Mouse (Mus musculus) testis, adult 2 months (tissue): ENCODE results near the gene Rtbdn. TPM values are rescaled to one million over a fixed set of nuclear protein-coding genes. Genes with fewer than 3 reads are reported as not detected.
A peak's percentile ranks its signal among the peaks of the same experiment; 100 is the strongest.

Experiments used
- H3K27ac ChIP-seq: fragments of 200-500 bp; 2 replicates; pipeline ENCODE4 v1.5.1; 2012; ENCODE audit warnings: low read depth, low read length; ENCODE audit not compliant: control insufficient read depth, insufficient read depth
- H3K27me3 ChIP-seq: fragments of 200-500 bp; 2 replicates; pipeline ENCODE4 v1.6.1; 2012; ENCODE audit warnings: mild to moderate bottlenecking, low read length, moderate library complexity; ENCODE audit not compliant: control insufficient read depth, insufficient read depth
- H3K36me3 ChIP-seq: fragments of 200-500 bp; 2 replicates; pipeline ENCODE4 v1.6.1; 2012; ENCODE audit warnings: mild to moderate bottlenecking, low read length; ENCODE audit not compliant: control insufficient read depth, insufficient read depth
- H3K4me1 ChIP-seq: fragments of 200-500 bp; 2 replicates; pipeline ENCODE4 v1.6.1; 2012; ENCODE audit warnings: low read length; ENCODE audit not compliant: control insufficient read depth, insufficient read depth
- H3K4me3 ChIP-seq: fragments of 200-500 bp; 2 replicates; pipeline ENCODE4 v1.5.1; 2012; ENCODE audit warnings: low read depth, mild to moderate bottlenecking, low read length, moderate library complexity, mixed read lengths; ENCODE audit not compliant: control insufficient read depth
- CTCF ChIP-seq: fragments of 200-500 bp; IDR thresholded peaks from 2 replicates; pipeline ENCODE4 v1.5.1; 2012; ENCODE audit warnings: low read depth, mild to moderate bottlenecking, inconsistent platforms, low read length, moderate library complexity; ENCODE audit not compliant: control insufficient read depth, insufficient read depth, insufficient replicate concordance
- POLR2A ChIP-seq: fragments of 200-500 bp; IDR thresholded peaks from 2 replicates; pipeline ENCODE4 v1.6.1; 2012; ENCODE audit warnings: low read depth, mild to moderate bottlenecking, inconsistent platforms, low read length, moderate library complexity; ENCODE audit not compliant: control insufficient read depth
- polyA plus RNA-seq: library from polyadenylated mRNA; depleted of rRNA; stranded (reverse); fragments of >200 nt; gene quantifications from 2 replicates; pipeline ENCODE4 v1.2.3, GENCODE M21; 2012

Rtbdn gene
- polyA plus RNA-seq, 1 experiment, result 0.32 TPM

DNA sequence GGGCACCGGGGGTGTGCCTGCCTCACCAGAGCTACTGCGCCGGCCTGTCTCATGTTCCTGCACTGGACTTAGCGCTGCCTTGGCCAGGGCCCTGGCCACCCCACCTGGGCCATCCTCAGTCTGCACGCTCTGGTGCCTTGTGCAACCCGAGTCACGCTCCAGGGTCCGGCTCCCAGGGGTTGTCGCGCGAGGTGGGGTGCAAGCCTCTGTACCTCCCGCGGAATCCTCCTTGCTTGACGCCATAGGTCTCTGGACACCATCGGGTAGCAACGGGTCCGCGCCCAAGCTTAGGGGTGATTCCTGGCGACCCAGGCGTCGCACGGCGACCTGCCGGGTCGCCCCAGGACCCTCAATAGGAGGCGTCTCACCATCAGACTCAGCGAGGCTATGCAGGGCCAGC lies 34.4 kb upstream of the Rtbdn start:
- no peak overlapping the region for H3K4me3 ChIP-seq
- H3K36me3 ChIP-seq, result no peaks in the 10 kb centered on the region
- TF ChIP-seq POLR2A, result no peak
- no peak for TF ChIP-seq CTCF
- H3K27ac ChIP-seq, result no peak overlapping the region
- peaks cover 23% of the 10 kb centered on the region for H3K4me1 ChIP-seq
- H3K27me3 ChIP-seq, result no peaks in the 10 kb centered on the region; the same call in 1 of the 2 replicates

DNA sequence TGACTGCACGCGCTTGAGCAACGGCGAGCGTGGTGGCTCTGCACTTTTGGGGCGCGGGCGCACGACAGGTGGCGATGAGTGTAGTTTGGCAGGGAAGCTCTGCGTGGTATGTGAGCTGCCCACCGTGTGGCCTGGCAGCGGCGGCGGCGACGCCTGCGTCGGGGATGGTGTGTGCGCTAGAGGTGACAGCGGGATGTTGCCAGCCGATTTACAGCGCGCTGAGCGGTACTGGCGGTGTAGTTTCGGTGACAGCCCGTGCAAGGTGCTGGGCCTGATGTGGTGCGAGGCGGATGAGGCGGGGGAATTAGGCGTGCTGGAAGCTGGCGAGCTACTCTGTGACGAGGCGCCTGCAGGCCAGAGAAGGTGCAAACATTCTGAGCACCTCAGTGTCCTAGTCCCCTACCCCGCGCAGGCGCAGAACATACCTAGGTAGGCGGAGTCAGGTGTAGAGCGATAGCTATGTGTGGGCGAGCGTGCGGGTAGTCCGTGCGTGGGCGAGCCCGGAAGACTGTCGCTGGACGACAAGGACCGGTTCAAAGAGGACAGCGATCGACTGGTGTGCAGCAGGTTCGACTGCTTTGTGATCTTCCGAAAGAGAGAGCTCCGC lies 33.8 kb upstream of the Rtbdn start:
- H3K27ac ChIP-seq, result no peak overlapping the region
- H3K36me3 ChIP-seq, result no peaks in the 10 kb centered on the region
- H3K27me3 ChIP-seq, result no peaks in the 10 kb centered on the region; the same call in 1 of the 2 replicates
- H3K4me1 ChIP-seq, result peaks cover 23% of the 10 kb centered on the region
- H3K4me3 ChIP-seq, result peak overlapping the region; percentile 77
- TF ChIP-seq CTCF (no peak), POLR2A (no peak)

DNA sequence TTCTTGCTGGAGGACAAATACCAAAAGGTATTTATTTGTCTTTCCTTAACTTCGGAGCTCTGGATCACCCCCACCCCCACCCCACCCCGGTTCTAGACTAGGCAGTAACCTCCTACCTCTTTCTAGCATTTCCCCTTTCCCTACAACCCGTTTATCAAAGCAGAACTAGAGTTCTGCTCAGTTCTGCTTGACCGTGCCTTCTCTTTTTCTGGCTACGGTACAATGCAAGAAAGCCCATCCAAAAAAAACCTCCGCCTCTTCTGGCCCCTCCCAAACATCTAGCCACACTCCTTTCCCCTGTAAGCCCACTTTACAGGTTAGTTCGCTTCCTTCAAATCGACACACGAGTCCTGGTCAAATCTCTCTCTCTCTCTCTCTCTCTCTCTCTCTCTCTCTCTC lies 33.3 kb upstream of the Rtbdn start:
- H3K27ac ChIP-seq, result no peak overlapping the region
- peak overlapping the region; percentile 77 for H3K4me3 ChIP-seq
- no peaks in the 10 kb centered on the region; the same call in 1 of the 2 replicates for H3K27me3 ChIP-seq
- H3K4me1 ChIP-seq, result peaks cover 21% of the 10 kb centered on the region
- TF ChIP-seq POLR2A (no peak), CTCF (no peak)
- no peaks in the 10 kb centered on the region for H3K36me3 ChIP-seq

DNA sequence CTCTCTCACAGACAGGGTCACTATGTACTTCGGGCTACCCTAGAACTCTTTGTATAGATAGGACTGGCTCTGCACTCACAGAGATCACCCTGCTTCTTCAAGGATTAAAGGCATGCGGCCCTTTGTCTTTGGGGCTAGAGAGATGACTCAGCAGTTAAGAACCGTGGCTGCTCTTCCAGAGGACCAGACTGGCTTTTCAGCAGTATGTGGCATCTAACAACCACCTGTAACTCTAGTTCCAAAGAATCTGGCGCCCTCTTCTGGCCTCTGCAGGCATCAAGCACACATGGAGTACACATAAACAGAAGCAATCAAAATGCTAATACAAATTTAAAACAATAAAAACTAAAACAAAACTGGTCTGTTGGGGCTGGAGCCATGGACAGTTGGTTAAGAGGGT lies 32.8 kb upstream of the Rtbdn start:
- H3K27me3 ChIP-seq, result no peaks in the 10 kb centered on the region
- H3K4me1 ChIP-seq, result peaks cover 16% of the 10 kb centered on the region
- H3K36me3 ChIP-seq, result no peaks in the 10 kb centered on the region
- no peak overlapping the region for H3K27ac ChIP-seq
- H3K4me3 ChIP-seq, result no peak overlapping the region
- TF ChIP-seq POLR2A (no peak), CTCF (no peak)

DNA sequence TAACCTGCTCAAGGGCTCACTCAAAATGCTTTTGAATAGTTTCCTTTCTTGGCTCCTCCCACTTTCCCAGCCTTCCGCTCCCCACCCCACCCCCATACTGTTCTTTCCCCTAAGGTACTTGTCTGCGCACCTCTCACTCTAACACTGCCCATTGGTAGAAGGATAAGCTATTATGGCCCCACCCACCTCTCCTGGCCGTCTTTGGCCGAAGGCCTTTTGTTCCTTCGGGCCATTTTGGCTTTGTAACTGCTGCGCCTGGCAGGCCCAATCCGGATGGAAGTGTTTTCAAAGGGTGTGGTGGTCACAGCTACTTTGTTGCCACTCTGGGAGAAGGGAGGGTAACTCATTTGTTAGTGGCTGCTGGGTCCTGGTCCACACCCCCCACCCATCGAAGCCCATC lies 31.5 kb upstream of the Rtbdn start:
- Histone ChIP-seq H3K36me3 (no peaks in the 10 kb centered on the region), H3K4me1 (peaks cover 14% of the 10 kb centered on the region), H3K27me3 (no peaks in the 10 kb centered on the region), H3K27ac (no peak overlapping the region), H3K4me3 (no peak overlapping the region)
- TF ChIP-seq POLR2A (no peak), CTCF (no peak)

DNA sequence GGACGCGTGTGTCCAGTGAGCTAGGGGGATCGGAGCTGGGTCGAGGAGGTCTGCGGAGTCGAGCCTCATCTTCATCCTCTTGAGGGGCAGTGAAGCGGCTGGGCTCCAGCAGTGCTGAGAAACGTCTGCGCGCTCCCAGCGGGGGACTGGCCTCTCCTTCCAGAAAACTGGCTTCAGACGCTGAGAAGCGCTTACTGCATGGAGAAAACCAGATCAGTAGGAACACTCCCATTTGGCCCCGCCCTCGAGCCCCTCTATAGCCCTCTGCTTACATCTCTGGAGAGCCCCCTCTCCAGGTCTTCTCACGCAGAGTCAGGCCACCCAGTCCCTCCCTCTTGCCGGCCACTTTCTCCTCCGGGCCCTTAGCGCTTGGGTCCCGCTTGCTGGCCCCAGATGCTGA lies 29.0 kb upstream of the Rtbdn start:
- TF ChIP-seq CTCF (no peak), POLR2A (no peak)
- no peaks in the 10 kb centered on the region for H3K36me3 ChIP-seq
- H3K4me1 ChIP-seq, result peaks cover 7% of the 10 kb centered on the region
- no peaks in the 10 kb centered on the region for H3K27me3 ChIP-seq
- H3K27ac ChIP-seq, result no peak overlapping the region
- no peak overlapping the region; the same call in 1 of the 2 replicates for H3K4me3 ChIP-seq

DNA sequence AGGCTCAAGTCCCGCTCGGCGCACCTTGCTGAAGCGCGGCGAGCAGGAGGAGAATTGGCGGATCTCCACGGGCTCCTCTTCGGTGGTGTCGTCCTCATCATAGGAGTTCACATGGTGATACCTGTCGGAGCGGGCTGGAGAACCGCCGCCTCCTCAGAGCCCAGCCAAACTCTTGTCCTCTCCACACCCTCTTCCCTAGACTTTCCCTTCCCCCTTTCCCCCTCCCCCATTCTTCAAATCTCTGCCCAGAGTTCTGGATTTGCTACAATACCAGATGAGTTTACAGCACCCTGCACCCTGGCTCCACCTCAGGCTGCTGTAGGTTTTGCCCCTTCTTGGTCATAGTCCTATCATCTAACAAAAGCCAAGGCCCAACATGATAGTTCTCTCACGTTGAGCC lies 28.1 kb upstream of the Rtbdn start:
- no peak for TF ChIP-seq CTCF
- no peak for TF ChIP-seq POLR2A
- H3K36me3 ChIP-seq, result no peaks in the 10 kb centered on the region
- peaks cover under 1% of the 10 kb centered on the region; the same call in 1 of the 2 replicates for H3K4me1 ChIP-seq
- no peak overlapping the region for H3K4me3 ChIP-seq
- no peaks in the 10 kb centered on the region for H3K27me3 ChIP-seq
- H3K27ac ChIP-seq, result no peak overlapping the region

DNA sequence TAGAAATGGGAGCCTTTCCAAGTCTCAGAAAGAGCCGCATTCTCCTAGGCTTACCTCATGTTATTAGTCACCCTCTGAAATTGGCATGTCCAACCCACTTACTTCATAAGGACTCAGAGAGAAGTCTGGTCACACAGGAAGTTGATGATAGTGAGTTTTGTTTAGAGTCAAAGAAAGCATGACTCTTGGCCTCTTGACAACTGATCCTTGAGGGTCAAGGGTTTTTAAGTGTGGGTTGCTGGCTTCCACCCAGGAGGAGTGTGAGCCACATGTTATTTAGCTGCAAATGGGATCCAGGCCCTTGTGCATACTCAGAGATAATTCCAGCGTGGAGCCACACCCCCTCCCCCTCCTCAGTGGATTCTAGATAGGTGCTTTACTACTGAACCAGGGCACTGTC lies 25.2 kb upstream of the Rtbdn start:
- TF ChIP-seq CTCF (no peak), POLR2A (no peak)
- H3K4me3 ChIP-seq, result no peak overlapping the region
- H3K27me3 ChIP-seq, result no peaks in the 10 kb centered on the region
- H3K27ac ChIP-seq, result no peak overlapping the region
- H3K4me1 ChIP-seq, result no peaks in the 10 kb centered on the region
- H3K36me3 ChIP-seq, result no peaks in the 10 kb centered on the region
